Mouse (Mus musculus): ENCODE measurements around the gene Slc6a5. TPM values are rescaled to one million over a fixed set of nuclear protein-coding genes. Genes with fewer than 3 reads are reported as not detected.
A peak's percentile ranks its signal among the peaks of the same experiment; 100 is the strongest.

Slc6a5 gene
- polyA plus RNA-seq, 1 experiment from 2014 or later: 0.05 TPM

DNA sequence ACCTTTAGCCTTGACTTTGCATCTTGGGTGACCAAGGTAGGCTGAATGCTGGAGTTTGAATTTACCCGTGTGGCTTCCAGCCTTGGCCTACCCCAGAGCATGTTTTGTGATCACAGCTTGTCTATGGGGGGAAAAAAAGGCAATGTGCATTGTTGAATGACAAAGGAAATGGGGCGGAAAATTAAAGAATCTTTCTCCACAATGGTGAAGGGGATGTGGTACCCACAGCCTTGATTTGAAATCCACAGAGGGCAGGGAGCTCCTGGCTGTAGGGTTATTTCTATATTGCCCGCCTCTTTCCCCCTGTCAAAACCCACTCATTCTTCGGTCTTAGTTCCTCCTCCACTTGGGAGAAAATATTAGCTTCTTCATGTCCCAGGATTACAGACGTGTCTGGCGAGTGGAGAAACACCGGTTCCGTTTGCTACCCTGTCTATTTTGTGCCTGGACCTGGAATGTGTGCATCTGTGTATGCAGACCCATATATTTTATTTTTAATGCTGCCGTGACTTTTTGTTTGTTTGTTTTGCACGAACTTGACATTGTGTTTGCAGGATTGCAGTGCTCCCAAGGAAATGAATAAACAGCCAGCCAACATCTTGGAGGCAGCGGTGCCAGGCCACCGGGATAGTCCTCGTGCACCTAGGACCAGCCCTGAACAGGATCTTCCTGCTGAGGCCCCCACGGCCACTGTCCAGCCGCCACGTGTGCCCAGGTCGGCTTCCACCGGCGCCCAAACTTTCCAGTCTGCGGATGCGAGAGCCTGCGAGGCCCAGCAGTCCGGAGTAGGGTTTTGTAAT, 1.4 kb downstream of the Slc6a5 start:
- H3K9me3 ChIP-seq (ENCODE audit: low read length): no peaks in the 10 kb centered on the region
- H3K4me1 ChIP-seq (ENCODE audit: insufficient read depth, low read length): no peaks in the 10 kb centered on the region
- no peak overlapping the region for H3K27ac ChIP-seq (ENCODE audit: low read length)
- no peak overlapping the region for H3K4me3 ChIP-seq (ENCODE audit: low read length)
- H3K36me3 ChIP-seq (ENCODE audit: insufficient read depth, low read length): no peaks in the 10 kb centered on the region
- peaks cover 100% of the 10 kb centered on the region for H3K27me3 ChIP-seq (ENCODE audit: insufficient read depth, low read length)
- 3% methylated on average over 23 of the region's 23 CpGs for WGBS
- no peak for ATAC-seq (ENCODE audit: low FRiP score, low TSS enrichment)
- no peak overlapping the region for H3K9ac ChIP-seq (replicated peaks; ENCODE audit: low read length)
- H3K4me2 ChIP-seq (replicated peaks; ENCODE audit: low read depth, low read length): no peak overlapping the region

DNA sequence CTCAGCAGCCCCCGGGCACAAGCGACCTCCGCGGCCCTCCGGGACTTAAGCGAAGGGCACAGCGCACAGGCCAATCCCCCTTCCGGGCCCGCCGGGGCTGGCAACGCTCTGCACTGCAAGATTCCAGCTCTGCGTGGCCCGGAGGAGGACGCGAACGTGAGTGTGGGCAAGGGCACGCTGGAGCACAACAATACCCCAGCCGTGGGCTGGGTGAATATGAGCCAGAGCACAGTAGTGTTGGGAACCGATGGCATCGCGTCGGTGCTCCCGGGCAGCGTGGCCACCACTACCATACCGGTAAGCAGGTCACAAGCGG, 2.0 kb downstream of the Slc6a5 start:
- whole genome bisulfite sequencing: under 1% methylated on average over 26 of the region's 26 CpGs
- Histone ChIP-seq H3K4me3 (ENCODE audit: low read length) (no peak overlapping the region), H3K4me2 (replicated peaks; ENCODE audit: low read depth, low read length) (no peak overlapping the region), H3K27me3 (ENCODE audit: insufficient read depth, low read length) (peaks cover 100% of the 10 kb centered on the region), H3K4me1 (ENCODE audit: insufficient read depth, low read length) (no peaks in the 10 kb centered on the region), H3K9me3 (ENCODE audit: low read length) (no peaks in the 10 kb centered on the region), H3K27ac (ENCODE audit: low read length) (no peak overlapping the region), H3K9ac (replicated peaks; ENCODE audit: low read length) (no peak overlapping the region), H3K36me3 (ENCODE audit: insufficient read depth, low read length) (no peaks in the 10 kb centered on the region)
- ATAC-seq (ENCODE audit: low FRiP score, low TSS enrichment): no peak

DNA sequence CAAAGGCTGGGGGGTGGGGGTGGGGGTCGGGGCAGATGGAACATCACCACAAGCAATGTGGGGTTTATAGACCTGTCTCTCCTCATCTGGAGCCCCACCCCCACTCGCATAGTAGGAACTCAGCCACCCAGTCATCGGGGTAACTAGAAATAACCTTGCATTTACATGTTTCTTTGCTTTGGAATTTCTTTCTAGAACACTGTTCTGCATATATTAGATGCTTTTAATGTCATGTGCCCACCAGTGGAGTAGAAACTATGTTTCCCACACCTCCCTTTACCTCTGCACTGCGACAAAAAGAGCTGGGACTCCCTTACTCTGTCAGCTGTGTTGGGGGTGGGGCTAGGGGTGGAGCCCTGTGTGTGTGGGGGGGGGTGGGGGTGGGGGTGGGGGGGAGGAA, 3.2 kb downstream of the Slc6a5 start:
- Histone ChIP-seq H3K9me3 (ENCODE audit: low read length) (no peaks in the 10 kb centered on the region), H3K27ac (ENCODE audit: low read length) (no peak overlapping the region)

DNA sequence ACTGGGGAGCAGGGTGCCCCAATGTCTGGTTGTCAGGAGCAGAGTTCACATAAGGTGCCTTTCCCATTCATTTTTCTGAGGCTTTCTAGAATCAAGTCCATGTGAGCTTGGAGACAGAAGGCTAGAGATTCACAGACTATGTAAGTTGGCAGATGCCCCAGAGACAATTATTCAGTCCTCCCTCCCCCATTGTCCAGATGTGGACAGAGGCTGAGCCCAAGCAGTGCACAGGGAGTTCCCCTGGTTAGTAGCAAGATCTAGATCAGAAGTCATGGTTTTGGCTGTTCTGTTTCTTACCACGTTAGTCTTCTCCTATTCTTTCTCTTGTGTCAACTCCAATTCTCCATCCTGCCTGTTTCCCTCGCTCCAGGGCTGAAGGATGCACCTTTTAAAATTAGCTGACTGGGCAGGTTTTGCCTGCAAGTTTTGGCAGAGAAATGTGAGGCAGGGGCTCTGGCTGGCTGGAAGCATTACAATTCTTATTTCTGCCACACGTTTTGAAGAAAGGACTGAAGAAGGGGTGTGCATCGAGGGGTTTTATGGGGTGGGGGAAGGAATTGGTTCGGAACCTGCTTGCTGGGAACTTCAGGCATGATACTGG, 3.9 kb downstream of the Slc6a5 start:
- no peak overlapping the region for H3K9ac ChIP-seq (replicated peaks; ENCODE audit: low read length)
- WGBS: 2% methylated on average over 5 of the region's 5 CpGs
- H3K27me3 ChIP-seq (ENCODE audit: insufficient read depth, low read length): peaks cover 100% of the 10 kb centered on the region
- H3K4me1 ChIP-seq (ENCODE audit: insufficient read depth, low read length): no peaks in the 10 kb centered on the region
- no peaks in the 10 kb centered on the region for H3K36me3 ChIP-seq (ENCODE audit: insufficient read depth, low read length)
- ATAC-seq (ENCODE audit: low FRiP score, low TSS enrichment): no peak
- H3K4me3 ChIP-seq (ENCODE audit: low read length): no peak overlapping the region
- H3K4me2 ChIP-seq (replicated peaks; ENCODE audit: low read depth, low read length): no peak overlapping the region
- no peak overlapping the region for H3K27ac ChIP-seq (ENCODE audit: low read length)
- no peaks in the 10 kb centered on the region for H3K9me3 ChIP-seq (ENCODE audit: low read length)

More for the DNA sequence above, 3.2 kb downstream of the Slc6a5 start:
- WGBS: 7% methylated on average over 4 of the region's 4 CpGs
- Histone ChIP-seq H3K4me3 (ENCODE audit: low read length) (no peak overlapping the region), H3K27me3 (ENCODE audit: insufficient read depth, low read length) (peaks cover 100% of the 10 kb centered on the region), H3K9ac (replicated peaks; ENCODE audit: low read length) (no peak overlapping the region), H3K4me2 (replicated peaks; ENCODE audit: low read depth, low read length) (no peak overlapping the region), H3K36me3 (ENCODE audit: insufficient read depth, low read length) (no peaks in the 10 kb centered on the region), H3K4me1 (ENCODE audit: insufficient read depth, low read length) (no peaks in the 10 kb centered on the region)
- ATAC-seq (ENCODE audit: low FRiP score, low TSS enrichment): no peak

DNA sequence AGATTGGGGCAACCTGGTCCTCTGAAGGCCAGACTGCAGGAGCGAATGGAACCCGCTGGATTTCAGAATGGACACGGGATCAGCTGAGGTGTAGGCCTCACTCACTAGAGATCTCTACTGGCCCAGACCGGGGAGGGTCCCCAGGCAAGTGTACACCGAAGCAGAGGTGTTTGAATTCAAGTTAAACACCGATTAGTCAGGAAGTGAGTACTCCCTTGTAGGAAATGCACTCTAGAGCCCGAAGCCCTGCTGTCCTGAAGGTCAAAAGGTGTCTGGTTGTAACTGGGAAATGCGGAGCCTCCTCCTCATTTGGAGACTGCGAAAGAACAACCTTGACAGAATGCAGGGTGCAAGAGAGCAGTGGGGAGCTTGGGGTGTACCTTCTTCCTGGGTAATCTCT, 5.0 kb downstream of the Slc6a5 start:
- Histone ChIP-seq H3K27me3 (ENCODE audit: insufficient read depth, low read length) (peaks cover 89% of the 10 kb centered on the region), H3K4me3 (ENCODE audit: low read length) (no peak overlapping the region), H3K4me2 (replicated peaks; ENCODE audit: low read depth, low read length) (no peak overlapping the region), H3K27ac (ENCODE audit: low read length) (no peak overlapping the region), H3K4me1 (ENCODE audit: insufficient read depth, low read length) (no peaks in the 10 kb centered on the region), H3K9ac (replicated peaks; ENCODE audit: low read length) (no peak overlapping the region), H3K9me3 (ENCODE audit: low read length) (peaks cover 5% of the 10 kb centered on the region; the same call in 1 of the 2 replicates), H3K36me3 (ENCODE audit: insufficient read depth, low read length) (no peaks in the 10 kb centered on the region)
- 6% methylated on average over 9 of the region's 9 CpGs for WGBS
- ATAC-seq (ENCODE audit: low FRiP score, low TSS enrichment): no peak

DNA sequence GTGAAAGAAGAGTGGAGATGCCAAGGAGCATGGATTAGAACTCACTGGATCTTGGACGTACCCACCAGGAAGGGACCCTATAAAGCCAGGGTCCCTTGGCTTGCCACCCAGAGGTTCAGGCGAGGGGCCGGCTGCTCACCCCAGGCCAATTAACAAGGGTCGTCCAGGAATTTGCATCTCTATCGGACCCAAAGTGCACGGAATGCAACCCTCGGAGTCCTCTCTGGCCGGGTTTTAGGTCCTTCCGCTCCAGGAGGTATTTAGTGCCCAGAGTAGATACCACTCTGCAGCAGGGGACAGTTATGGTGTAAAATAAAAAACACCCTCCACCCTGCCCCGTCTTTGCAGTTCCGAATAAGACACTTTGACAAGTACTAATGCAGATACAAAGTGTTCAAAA, 5.5 kb downstream of the Slc6a5 start:
- no peaks in the 10 kb centered on the region for H3K36me3 ChIP-seq (ENCODE audit: insufficient read depth, low read length)
- H3K27me3 ChIP-seq (ENCODE audit: insufficient read depth, low read length): peaks cover 84% of the 10 kb centered on the region
- WGBS: 10% methylated on average over 11 of the region's 11 CpGs
- H3K4me1 ChIP-seq (ENCODE audit: insufficient read depth, low read length): no peaks in the 10 kb centered on the region
- no peak overlapping the region for H3K4me3 ChIP-seq (ENCODE audit: low read length)
- H3K9ac ChIP-seq (replicated peaks; ENCODE audit: low read length): no peak overlapping the region
- H3K4me2 ChIP-seq (replicated peaks; ENCODE audit: low read depth, low read length): no peak overlapping the region
- no peak for ATAC-seq (ENCODE audit: low FRiP score, low TSS enrichment)
- H3K27ac ChIP-seq (ENCODE audit: low read length): no peak overlapping the region
- H3K9me3 ChIP-seq (ENCODE audit: low read length): peaks cover 5% of the 10 kb centered on the region; the same call in 1 of the 2 replicates

DNA sequence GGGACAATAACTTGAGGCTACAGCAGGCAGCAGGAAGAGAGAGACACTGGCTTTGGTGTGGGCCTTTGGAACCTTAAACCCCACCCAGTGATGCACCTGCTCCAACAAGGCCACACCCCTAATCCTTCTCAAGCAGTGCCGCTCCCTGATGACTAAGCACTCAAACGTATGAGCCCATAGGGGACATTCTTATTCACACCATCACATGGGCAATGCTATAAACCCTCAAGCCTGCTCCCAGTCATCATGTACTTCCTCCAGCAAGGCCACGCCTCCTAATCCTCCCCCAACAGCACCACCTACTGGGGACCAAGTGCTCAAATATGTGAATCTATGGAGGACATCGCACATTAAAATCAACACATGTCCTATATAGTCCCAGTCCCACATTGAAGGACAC, 9.5 kb downstream of the Slc6a5 start:
- no peak for ATAC-seq (ENCODE audit: low FRiP score, low TSS enrichment)
- no peak overlapping the region for H3K4me3 ChIP-seq (ENCODE audit: low read length)
- WGBS: 86% methylated on average over 4 of the region's 4 CpGs
- no peaks in the 10 kb centered on the region for H3K36me3 ChIP-seq (ENCODE audit: insufficient read depth, low read length)
- no peak overlapping the region for H3K9ac ChIP-seq (replicated peaks; ENCODE audit: low read length)
- no peak overlapping the region for H3K4me2 ChIP-seq (replicated peaks; ENCODE audit: low read depth, low read length)
- H3K9me3 ChIP-seq (ENCODE audit: low read length): peaks cover 5% of the 10 kb centered on the region; the same call in 1 of the 2 replicates
- H3K27ac ChIP-seq (ENCODE audit: low read length): no peak overlapping the region
- H3K4me1 ChIP-seq (ENCODE audit: insufficient read depth, low read length): peaks cover 5% of the 10 kb centered on the region; the same call in 1 of the 2 replicates
- peaks cover 44% of the 10 kb centered on the region for H3K27me3 ChIP-seq (ENCODE audit: insufficient read depth, low read length)

DNA sequence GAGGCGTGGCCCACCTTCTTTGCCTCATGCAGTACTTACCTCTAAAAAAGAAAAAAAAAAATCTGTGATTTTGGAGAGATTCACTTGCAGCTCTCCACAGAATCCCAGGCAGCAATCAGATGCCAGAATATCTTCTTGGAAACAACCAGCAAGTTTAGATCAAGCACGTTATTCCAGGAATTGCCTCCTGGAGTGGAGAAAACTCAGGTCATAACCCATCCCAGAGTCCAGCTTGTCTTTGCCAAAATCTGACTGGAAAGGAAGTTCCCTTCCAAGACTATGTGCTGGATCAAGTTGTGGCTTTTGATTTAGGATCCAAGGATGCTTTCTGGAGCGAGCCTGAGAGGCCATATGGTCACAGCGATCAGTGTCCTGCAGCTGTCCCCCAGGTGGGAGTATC, 10.8 kb downstream of the Slc6a5 start:
- no peak for ATAC-seq (ENCODE audit: low FRiP score, low TSS enrichment)
- WGBS: 68% methylated on average over 4 of the region's 4 CpGs
- no peak overlapping the region for H3K4me3 ChIP-seq (ENCODE audit: low read length)

DNA sequence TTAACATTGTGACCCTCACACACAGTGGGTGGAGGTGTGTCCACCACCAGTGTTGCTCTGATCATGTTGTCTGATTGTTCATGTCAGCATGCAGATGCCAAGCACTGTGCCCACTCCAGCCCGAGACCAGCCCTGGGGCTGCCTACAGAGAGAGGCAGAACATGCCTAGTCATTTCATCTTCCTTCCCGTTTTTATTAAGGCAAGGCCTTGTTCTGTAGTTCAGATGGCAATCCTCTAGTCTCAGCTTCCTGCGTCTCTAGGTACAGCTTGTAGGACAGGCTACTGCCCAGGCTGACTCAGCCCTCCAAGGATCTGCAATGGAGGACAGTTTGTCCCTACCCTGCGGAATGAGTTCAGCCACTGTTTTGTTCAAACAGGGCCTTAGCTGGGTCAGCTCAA, 13.0 kb downstream of the Slc6a5 start:
- Histone ChIP-seq H3K27me3 (ENCODE audit: insufficient read depth, low read length) (peaks cover 10% of the 10 kb centered on the region), H3K4me1 (ENCODE audit: insufficient read depth, low read length) (peaks cover 5% of the 10 kb centered on the region; the same call in 1 of the 2 replicates), H3K4me2 (replicated peaks; ENCODE audit: low read depth, low read length) (peak overlapping the region; percentile 31), H3K36me3 (ENCODE audit: insufficient read depth, low read length) (no peaks in the 10 kb centered on the region), H3K9me3 (ENCODE audit: low read length) (peaks cover 5% of the 10 kb centered on the region; the same call in 1 of the 2 replicates), H3K9ac (replicated peaks; ENCODE audit: low read length) (0 out of 2 replicates have a peak overlapping the region, but pooled peaks have one; percentile 27), H3K27ac (ENCODE audit: low read length) (0 out of 2 replicates have a peak overlapping the region, but pooled peaks have one; percentile 26), H3K4me3 (ENCODE audit: low read length) (no peak overlapping the region; the same call in 1 of the 2 replicates)
- ATAC-seq (ENCODE audit: low FRiP score, low TSS enrichment): peak; percentile 60; the same call in 1 of the 2 replicates
- WGBS: 46% methylated on average over 4 of the region's 4 CpGs

More for the DNA sequence above, 10.8 kb downstream of the Slc6a5 start:
- Histone ChIP-seq H3K9ac (replicated peaks; ENCODE audit: low read length) (no peak overlapping the region), H3K4me1 (ENCODE audit: insufficient read depth, low read length) (peaks cover 5% of the 10 kb centered on the region; the same call in 1 of the 2 replicates), H3K4me2 (replicated peaks; ENCODE audit: low read depth, low read length) (no peak overlapping the region), H3K9me3 (ENCODE audit: low read length) (peaks cover 5% of the 10 kb centered on the region; the same call in 1 of the 2 replicates), H3K27ac (ENCODE audit: low read length) (no peak overlapping the region), H3K27me3 (ENCODE audit: insufficient read depth, low read length) (peaks cover 31% of the 10 kb centered on the region), H3K36me3 (ENCODE audit: insufficient read depth, low read length) (no peaks in the 10 kb centered on the region)

DNA sequence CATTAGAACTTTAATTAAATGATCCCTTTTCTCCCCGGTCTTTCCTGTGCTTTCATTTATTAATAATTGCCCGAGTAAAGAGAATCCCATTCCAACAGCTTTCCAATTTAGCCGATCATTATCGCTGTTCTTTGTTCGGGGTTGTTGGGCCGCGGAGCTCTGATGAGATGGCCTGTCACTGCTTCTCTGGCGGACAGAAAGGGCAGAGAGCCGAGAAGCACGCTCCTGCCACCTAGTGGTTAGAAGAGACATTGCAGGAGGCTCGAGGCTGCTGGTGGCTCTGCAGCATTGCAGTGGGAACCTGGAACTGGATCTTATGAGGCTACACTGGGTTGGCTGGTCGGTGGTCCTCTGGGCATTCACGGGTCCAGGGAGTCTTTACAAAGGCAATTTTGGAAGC, 13.4 kb downstream of the Slc6a5 start:
- peak; percentile 62; the same call in 1 of the 2 replicates for ATAC-seq (ENCODE audit: low FRiP score, low TSS enrichment)
- Histone ChIP-seq H3K4me2 (replicated peaks; ENCODE audit: low read depth, low read length) (peak overlapping the region; percentile 31), H3K27ac (ENCODE audit: low read length) (no peak overlapping the region), H3K9me3 (ENCODE audit: low read length) (peaks cover 5% of the 10 kb centered on the region; the same call in 1 of the 2 replicates), H3K4me3 (ENCODE audit: low read length) (no peak overlapping the region; the same call in 1 of the 2 replicates), H3K27me3 (ENCODE audit: insufficient read depth, low read length) (peaks cover 5% of the 10 kb centered on the region), H3K36me3 (ENCODE audit: insufficient read depth, low read length) (no peaks in the 10 kb centered on the region), H3K4me1 (ENCODE audit: insufficient read depth, low read length) (peaks cover 5% of the 10 kb centered on the region; the same call in 1 of the 2 replicates), H3K9ac (replicated peaks; ENCODE audit: low read length) (no peak overlapping the region)
- 0% methylated on average over 13 of the region's 13 CpGs for WGBS

All from kidney, embryonic 16.5 days (tissue).